Mouse (Mus musculus) stomach, postnatal 0 days (tissue): ENCODE measurements at regions not wholly inside any gene's neighbourhood (a gene's known extent, or its start where the extent isn't known, plus 50 kb on each side); places are given as distances from the start of the nearest gene placed in this dataset.

Experiments
- ATAC-seq: fragments of 200-750 bp; cut with Nextera tagmentation; 2 replicates; pipeline ENCODE4 v1.8.0; 2017; ENCODE audit not compliant: low FRiP score, low TSS enrichment
- DNase-seq: peaks from one replicate; pipeline ENCODE4 v3.0.0-alpha.2; 2016; ENCODE audit warnings: low spot score
- H3K27ac ChIP-seq: fragments of 300-500 bp; sonication (generic); replicated peaks from 2 replicates; pipeline ENCODE4 v1.5.1; 2014; ENCODE audit warnings: mild to moderate bottlenecking, control low read depth
- H3K27me3 ChIP-seq: fragments of 300-500 bp; sonication (generic); 2 replicates; pipeline ENCODE4 v1.6.1; 2014; ENCODE audit warnings: low read length; ENCODE audit not compliant: control insufficient read depth, insufficient read depth
- H3K36me3 ChIP-seq: fragments of 300-500 bp; sonication (generic); 2 replicates; pipeline ENCODE4 v1.6.1; 2014; ENCODE audit warnings: low read length, mixed read lengths; ENCODE audit not compliant: control insufficient read depth, insufficient read depth
- H3K4me1 ChIP-seq: fragments of 300-500 bp; sonication (generic); replicated peaks from 2 replicates; pipeline ENCODE4 v1.6.1; 2014; ENCODE audit warnings: antibody characterized with exemption; ENCODE audit not compliant: control insufficient read depth, insufficient read depth
- H3K4me2 ChIP-seq: fragments of 300-500 bp; sonication (generic); replicated peaks from 2 replicates; pipeline ENCODE4 v1.6.1; 2014; ENCODE audit warnings: low read depth, mild to moderate bottlenecking, control low read depth, moderate library complexity
- H3K4me3 ChIP-seq: fragments of 300-500 bp; sonication (generic); 2 replicates; pipeline ENCODE4 v1.5.1; 2014; ENCODE audit warnings: low read depth, low read length, control low read depth
- H3K9ac ChIP-seq: fragments of 300-500 bp; sonication (generic); 2 replicates; pipeline ENCODE4 v1.6.1; 2014; ENCODE audit warnings: mild to moderate bottlenecking, low read length, control low read depth, mixed read lengths
- H3K9me3 ChIP-seq: fragments of 300-500 bp; sonication (generic); 2 replicates; pipeline ENCODE4 v1.6.1; 2016; ENCODE audit warnings: low read length; ENCODE audit not compliant: control insufficient read depth
- CTCF ChIP-seq: IDR thresholded peaks from 2 replicates; pipeline ENCODE4 v1.5.1; 2016; ENCODE audit warnings: antibody characterized with exemption, low read depth, mild to moderate bottlenecking, moderate library complexity
- EP300 ChIP-seq: optimal IDR thresholded peaks from 2 replicates; pipeline ENCODE3; 2016; ENCODE audit warnings: antibody characterized with exemption
- WGBS: fragments of 180-500 bp; shearing (Covaris S2); extraction: QIAGEN DNeasy Blood & Tissue Kit; methylation state at CpG from one replicate; pipeline ENCODE4 v1.1.7; 2014; 5-methylcytosine and 5-hydroxymethylcytosine counted together

GRCm38 (mm10) chr8:12137496-12137895 is 141.1 kb upstream of the A230072I06Rik start:
- 26% methylated on average over 3 of the region's 3 CpGs for WGBS
- no peaks in the 10 kb centered on the region for H3K27me3 ChIP-seq
- TF ChIP-seq EP300 (no peak), CTCF (no peak)
- no peak overlapping the region for H3K4me3 ChIP-seq
- ATAC-seq (no peak), DNase-seq (no peak)
- no peaks in the 10 kb centered on the region for H3K9me3 ChIP-seq
- H3K4me2 ChIP-seq = no peak overlapping the region
- no peaks in the 10 kb centered on the region for H3K36me3 ChIP-seq
- no peak overlapping the region for H3K9ac ChIP-seq
- no peak overlapping the region for H3K27ac ChIP-seq
- no peaks in the 10 kb centered on the region for H3K4me1 ChIP-seq

GRCm38 (mm10) chr8:12137913-12138312 is 140.7 kb upstream of the A230072I06Rik start:
- TF ChIP-seq CTCF = no peak
- TF ChIP-seq EP300 = no peak
- no peak overlapping the region for H3K27ac ChIP-seq
- no peaks in the 10 kb centered on the region for H3K9me3 ChIP-seq
- no peak overlapping the region for H3K4me3 ChIP-seq
- H3K36me3 ChIP-seq = no peaks in the 10 kb centered on the region
- H3K27me3 ChIP-seq = no peaks in the 10 kb centered on the region
- ATAC-seq (no peak), DNase-seq (no peak)
- H3K9ac ChIP-seq = no peak overlapping the region
- 68% methylated on average over 8 of the region's 8 CpGs for WGBS
- no peaks in the 10 kb centered on the region for H3K4me1 ChIP-seq
- no peak overlapping the region for H3K4me2 ChIP-seq

- no peak overlapping the region for H3K4me2 ChIP-seq
- no peak for DNase-seq
- 38% methylated on average over 7 of the region's 7 CpGs for WGBS
- ATAC-seq = no peak
- no peaks in the 10 kb centered on the region for H3K9me3 ChIP-seq
- H3K9ac ChIP-seq = no peak overlapping the region
- TF ChIP-seq EP300 = no peak
- TF ChIP-seq CTCF = no peak
- no peaks in the 10 kb centered on the region for H3K36me3 ChIP-seq
- H3K4me1 ChIP-seq = no peaks in the 10 kb centered on the region
- no peak overlapping the region for H3K27ac ChIP-seq
- no peak overlapping the region for H3K4me3 ChIP-seq
- H3K27me3 ChIP-seq = no peaks in the 10 kb centered on the region
These were observed 126.9 kb upstream of the A230072I06Rik start for GRCm38 (mm10) chr8:12151679-12152078.

- 62% methylated on average over 9 of the region's 9 CpGs for WGBS
- Histone ChIP-seq H3K27me3 (no peaks in the 10 kb centered on the region), H3K9me3 (no peaks in the 10 kb centered on the region), H3K4me2 (no peak overlapping the region), H3K9ac (no peak overlapping the region), H3K27ac (no peak overlapping the region), H3K4me3 (no peak overlapping the region), H3K36me3 (no peaks in the 10 kb centered on the region), H3K4me1 (no peaks in the 10 kb centered on the region)
- TF ChIP-seq CTCF = no peak
- TF ChIP-seq EP300 = no peak
- no peak for DNase-seq
- no peak for ATAC-seq
These were observed 125.8 kb upstream of the A230072I06Rik start for GRCm38 (mm10) chr8:12152825-12153224.

- no peak overlapping the region for H3K4me3 ChIP-seq
- peak; percentile 80; the same call in 1 of the 2 replicates for ATAC-seq
These were observed 121.7 kb upstream of the A230072I06Rik start for GRCm38 (mm10) chr8:12156893-12157292.

GRCm38 (mm10) chr8:12158188-12158587 is 120.4 kb upstream of the A230072I06Rik start:
- H3K27ac ChIP-seq = no peak overlapping the region
- DNase-seq (peak; percentile 38), ATAC-seq (no peak)
- H3K4me3 ChIP-seq = no peak overlapping the region
- H3K9ac ChIP-seq = no peak overlapping the region
- TF ChIP-seq EP300 = no peak
- TF ChIP-seq CTCF = no peak
- H3K9me3 ChIP-seq = no peaks in the 10 kb centered on the region
- WGBS = 42% methylated on average over 9 of the region's 9 CpGs
- no peaks in the 10 kb centered on the region for H3K36me3 ChIP-seq
- H3K4me2 ChIP-seq = no peak overlapping the region
- H3K27me3 ChIP-seq = no peaks in the 10 kb centered on the region
- 0 out of 2 replicates have a peak, but pooled peaks cover 2% of the 10 kb centered on the region for H3K4me1 ChIP-seq

More at GRCm38 (mm10) chr8:12156893-12157292, 121.7 kb upstream of the A230072I06Rik start:
- H3K27ac ChIP-seq = no peak overlapping the region
- H3K9ac ChIP-seq = no peak overlapping the region
- DNase-seq = peak; percentile 33
- H3K9me3 ChIP-seq = no peaks in the 10 kb centered on the region
- WGBS = 80% methylated on average over 1 of the region's 1 CpGs
- no peak overlapping the region for H3K4me2 ChIP-seq
- H3K36me3 ChIP-seq = no peaks in the 10 kb centered on the region
- no peaks in the 10 kb centered on the region for H3K27me3 ChIP-seq
- no peaks in the 10 kb centered on the region for H3K4me1 ChIP-seq
- TF ChIP-seq CTCF (no peak), EP300 (no peak)
